Mouse (Mus musculus) heart, postnatal 0 days (tissue): ENCODE measurements at regions not wholly inside any gene's neighbourhood (a gene's known extent, or its start where the extent isn't known, plus 50 kb on each side); places are given as distances from the start of the nearest gene placed in this dataset.
A peak's percentile ranks its signal among the peaks of the same experiment; 100 is the strongest.

ENCODE experiments used
- ATAC-seq: fragments of 200-750 bp; cut with Nextera tagmentation; 2 replicates; pipeline ENCODE4 v1.8.0; 2017; ENCODE audit warnings: low read depth, moderate number of reproducible peaks, moderate library complexity; ENCODE audit not compliant: insufficient read depth
- DNase-seq: peaks from one replicate; pipeline ENCODE4 v3.0.0-alpha.2; 2016; ENCODE audit warnings: low spot score
- H3K27ac ChIP-seq: fragments of 300-500 bp; sonication (generic); 2 replicates; pipeline ENCODE4 v1.5.1; 2014; ENCODE audit warnings: low read depth, mild to moderate bottlenecking
- H3K27me3 ChIP-seq: fragments of 300-500 bp; sonication (generic); 2 replicates; pipeline ENCODE4 v1.6.1; 2014; ENCODE audit warnings: low read length, mixed read lengths; ENCODE audit not compliant: control insufficient read depth, insufficient read depth
- H3K36me3 ChIP-seq: fragments of 300-500 bp; sonication (generic); replicated peaks from 2 replicates; pipeline ENCODE4 v1.6.1; 2014; ENCODE audit warnings: low read length, mixed read lengths; ENCODE audit not compliant: control insufficient read depth, insufficient read depth
- H3K4me1 ChIP-seq: fragments of 300-500 bp; sonication (generic); 2 replicates; pipeline ENCODE4 v1.6.1; 2014; ENCODE audit warnings: antibody characterized with exemption; ENCODE audit not compliant: control insufficient read depth, insufficient read depth
- H3K4me2 ChIP-seq: fragments of 300-500 bp; sonication (generic); 2 replicates; pipeline ENCODE4 v1.6.1; 2014; ENCODE audit warnings: low read depth, mild to moderate bottlenecking, low read length, moderate library complexity
- H3K4me3 ChIP-seq: fragments of 300-500 bp; sonication (generic); 2 replicates; pipeline ENCODE4 v1.5.1; 2014; ENCODE audit warnings: low read depth, low read length
- H3K9ac ChIP-seq: fragments of 300-500 bp; sonication (generic); replicated peaks from 2 replicates; pipeline ENCODE4 v1.6.1; 2014; ENCODE audit warnings: low read depth, low read length, mixed read lengths
- H3K9me3 ChIP-seq: fragments of 300-500 bp; sonication (generic); replicated peaks from 2 replicates; pipeline ENCODE4 v1.6.1; 2016; ENCODE audit warnings: low read length; ENCODE audit not compliant: control insufficient read depth
- CTCF ChIP-seq: IDR thresholded peaks from 2 replicates; pipeline ENCODE4 v1.5.1; 2016; ENCODE audit warnings: antibody characterized with exemption, control low read depth, low read depth
- EP300 ChIP-seq: IDR thresholded peaks from 2 replicates; pipeline ENCODE4 v1.6.1; 2016; ENCODE audit warnings: antibody characterized with exemption, low read depth
- WGBS: fragments of 180-500 bp; shearing (Covaris S2); extraction: QIAGEN DNeasy Blood & Tissue Kit; methylation state at CpG from one replicate; pipeline ENCODE4 v1.1.7; 2014; 5-methylcytosine and 5-hydroxymethylcytosine counted together

GRCm38 (mm10) chr6:94919194-94919743, 197.8 kb upstream of the Kbtbd8 start:
- no peaks in the 10 kb centered on the region for H3K27me3 ChIP-seq
- ATAC-seq, result no peak
- no peak for TF ChIP-seq EP300
- no peak for TF ChIP-seq CTCF
- H3K4me2 ChIP-seq, result no peak overlapping the region
- H3K9ac ChIP-seq, result no peak overlapping the region
- DNase-seq, result no peak
- WGBS, result 43% methylated on average over 5 of the region's 5 CpGs
- H3K9me3 ChIP-seq, result no peaks in the 10 kb centered on the region
- no peak overlapping the region for H3K4me3 ChIP-seq
- H3K4me1 ChIP-seq, result peaks cover 13% of the 10 kb centered on the region; the same call in 1 of the 2 replicates
- H3K27ac ChIP-seq, result no peak overlapping the region
- no peaks in the 10 kb centered on the region for H3K36me3 ChIP-seq

DNA sequence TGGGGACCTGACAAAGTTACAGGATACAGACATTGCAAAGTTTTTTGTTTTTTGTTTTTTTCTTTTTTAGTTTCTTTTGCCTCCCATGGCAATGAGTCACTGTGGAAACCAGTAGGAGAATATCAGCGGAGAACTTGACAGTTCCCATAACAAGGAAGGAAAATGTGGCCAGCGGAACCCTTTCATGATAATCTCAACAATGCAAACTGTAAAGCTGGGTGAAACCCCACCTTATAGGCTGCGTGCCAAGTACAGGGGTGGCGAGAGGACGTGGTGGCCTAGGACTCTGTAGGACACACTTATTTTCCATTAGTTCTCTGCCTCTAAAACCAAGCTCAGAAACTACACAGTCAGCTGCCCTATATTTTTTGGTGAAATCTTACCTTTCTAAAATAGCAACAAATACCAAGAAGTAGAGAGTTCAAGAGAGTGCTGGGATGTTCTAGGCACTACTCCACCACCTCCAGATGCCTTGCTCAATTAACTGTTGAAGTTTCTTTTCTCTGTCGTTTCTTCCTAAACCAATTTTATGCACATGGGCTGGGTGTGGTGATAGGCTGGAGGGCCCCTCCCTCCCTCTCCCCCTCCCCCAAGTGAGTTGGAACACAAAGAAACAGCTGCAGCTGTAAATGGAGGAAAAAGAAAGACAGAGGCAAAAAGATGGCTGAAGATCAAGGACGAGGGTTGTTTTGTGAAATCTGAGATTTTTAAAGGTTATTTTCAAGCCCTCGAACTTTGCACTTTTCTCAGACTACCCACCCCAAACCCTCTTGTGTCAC, 201.0 kb upstream of the Kbtbd8 start:
- no peaks in the 10 kb centered on the region for H3K27me3 ChIP-seq
- no peak for TF ChIP-seq CTCF
- no peak for TF ChIP-seq EP300
- peaks cover 13% of the 10 kb centered on the region; the same call in 1 of the 2 replicates for H3K4me1 ChIP-seq
- H3K36me3 ChIP-seq, result no peaks in the 10 kb centered on the region
- WGBS, result 28% methylated on average over 8 of the region's 8 CpGs
- no peaks in the 10 kb centered on the region for H3K9me3 ChIP-seq
- peak; percentile 77 for DNase-seq
- H3K27ac ChIP-seq, result peak overlapping the region; percentile 43; the same call in 1 of the 2 replicates
- no peak overlapping the region for H3K4me3 ChIP-seq
- H3K4me2 ChIP-seq, result 0 out of 2 replicates have a peak overlapping the region, but pooled peaks have one; percentile 21
- H3K9ac ChIP-seq, result no peak overlapping the region
- ATAC-seq, result peak; percentile 85

GRCm38 (mm10) chr6:94911836-94912235, 205.2 kb upstream of the Kbtbd8 start:
- no peak for ATAC-seq
- WGBS, result 79% methylated on average over 3 of the region's 3 CpGs
- H3K27ac ChIP-seq, result no peak overlapping the region

GRCm38 (mm10) chr6:94911374-94911773, 205.7 kb upstream of the Kbtbd8 start:
- Histone ChIP-seq H3K36me3 (no peaks in the 10 kb centered on the region), H3K27me3 (no peaks in the 10 kb centered on the region), H3K9ac (no peak overlapping the region), H3K4me1 (peaks cover 9% of the 10 kb centered on the region; the same call in 1 of the 2 replicates), H3K4me2 (no peak overlapping the region), H3K27ac (no peak overlapping the region), H3K4me3 (no peak overlapping the region), H3K9me3 (no peaks in the 10 kb centered on the region)
- WGBS, result 73% methylated on average over 9 of the region's 9 CpGs
- ATAC-seq, result no peak
- TF ChIP-seq CTCF (no peak), EP300 (no peak)
- DNase-seq, result no peak

More at GRCm38 (mm10) chr6:94911836-94912235, 205.2 kb upstream of the Kbtbd8 start:
- DNase-seq, result no peak
- Histone ChIP-seq H3K36me3 (no peaks in the 10 kb centered on the region), H3K9me3 (no peaks in the 10 kb centered on the region), H3K4me2 (no peak overlapping the region), H3K27me3 (no peaks in the 10 kb centered on the region), H3K4me3 (no peak overlapping the region), H3K9ac (no peak overlapping the region), H3K4me1 (peaks cover 10% of the 10 kb centered on the region; the same call in 1 of the 2 replicates)
- TF ChIP-seq EP300 (no peak), CTCF (no peak)

DNA sequence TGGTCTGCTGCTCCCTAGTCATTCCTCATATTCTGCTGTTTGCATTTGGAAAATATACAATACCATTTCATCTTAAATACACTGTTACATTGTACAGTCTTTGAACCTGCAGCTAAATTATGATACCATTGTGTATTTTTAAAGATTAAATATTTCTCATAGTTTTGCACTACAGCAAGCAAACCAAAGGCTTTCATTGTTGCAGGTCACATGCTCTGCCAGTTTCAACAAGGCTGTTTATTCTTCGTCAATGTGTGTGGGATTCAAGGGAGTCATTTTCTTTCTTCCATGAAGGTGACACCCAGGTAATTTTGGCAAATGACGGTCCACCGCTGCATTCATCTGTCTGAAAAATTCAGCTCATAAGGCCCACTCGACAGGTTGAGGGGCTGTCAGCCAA, 200.9 kb upstream of the Lrig1 start:
- TF ChIP-seq CTCF (no peak), EP300 (no peak)

DNA sequence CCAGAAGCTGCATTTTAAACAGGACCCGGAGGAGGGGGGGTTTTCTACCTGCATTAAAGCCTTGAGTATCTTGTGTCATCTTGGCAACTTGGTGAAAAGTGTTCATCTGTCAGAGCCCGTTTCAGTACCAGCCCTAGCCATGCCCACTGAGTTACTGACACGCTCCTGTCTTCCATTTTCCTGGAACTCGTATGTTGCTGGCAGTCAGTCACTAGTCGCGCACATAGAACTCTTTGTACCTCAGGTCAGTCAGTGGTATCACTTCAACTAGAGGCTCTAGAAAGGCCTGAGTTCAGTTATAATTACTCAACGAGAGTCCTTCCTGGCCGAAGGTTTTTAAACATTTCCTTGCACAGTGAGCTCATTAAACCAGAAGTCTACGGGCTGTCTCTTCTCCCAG, 198.9 kb upstream of the Lrig1 start:
- 89% methylated on average over 9 of the region's 9 CpGs for WGBS
- no peak overlapping the region for H3K9ac ChIP-seq
- ATAC-seq, result no peak
- no peaks in the 10 kb centered on the region for H3K9me3 ChIP-seq
- DNase-seq, result no peak
- no peak overlapping the region for H3K27ac ChIP-seq
- H3K4me2 ChIP-seq, result no peak overlapping the region
- no peaks in the 10 kb centered on the region for H3K27me3 ChIP-seq
- TF ChIP-seq CTCF, result no peak
- TF ChIP-seq EP300, result no peak
- H3K36me3 ChIP-seq, result no peaks in the 10 kb centered on the region
- no peaks in the 10 kb centered on the region for H3K4me1 ChIP-seq
- no peak overlapping the region for H3K4me3 ChIP-seq

More for the DNA sequence above, 200.9 kb upstream of the Lrig1 start:
- no peaks in the 10 kb centered on the region for H3K27me3 ChIP-seq
- H3K4me2 ChIP-seq, result no peak overlapping the region
- peaks cover 3% of the 10 kb centered on the region; the same call in 1 of the 2 replicates for H3K4me1 ChIP-seq
- H3K9ac ChIP-seq, result no peak overlapping the region
- ATAC-seq (no peak), DNase-seq (no peak)
- H3K9me3 ChIP-seq, result no peaks in the 10 kb centered on the region
- WGBS, result 80% methylated on average over 4 of the region's 4 CpGs
- H3K36me3 ChIP-seq, result no peaks in the 10 kb centered on the region
- no peak overlapping the region for H3K27ac ChIP-seq
- no peak overlapping the region for H3K4me3 ChIP-seq
